Mouse (Mus musculus) heart, embryonic 13.5 days (tissue): ENCODE data around the gene Txnrd1. TPM values are rescaled to one million over a fixed set of nuclear protein-coding genes. Genes with fewer than 3 reads are reported as not detected.

ENCODE experiments used
- ATAC-seq: fragments of 200-750 bp; cut with Nextera tagmentation; 2 replicates; pipeline ENCODE4 v1.8.0; 2017; ENCODE audit warnings: moderate TSS enrichment; ENCODE audit not compliant: insufficient number of reproducible peaks, low FRiP score, low TSS enrichment; ENCODE audit errors: extremely low read depth
- H3K27ac ChIP-seq: fragments of 300-500 bp; sonication (generic); replicated peaks from 2 replicates; pipeline ENCODE4 v1.5.1; 2015; ENCODE audit warnings: moderate library complexity, mild to moderate bottlenecking, inconsistent platforms
- H3K27me3 ChIP-seq: fragments of 300-500 bp; sonication (generic); replicated peaks from 2 replicates; pipeline ENCODE4 v1.6.1; 2015; ENCODE audit warnings: mild to moderate bottlenecking, inconsistent platforms
- H3K36me3 ChIP-seq: fragments of 300-500 bp; sonication (generic); 2 replicates; pipeline ENCODE4 v1.6.1; 2015; ENCODE audit warnings: mild to moderate bottlenecking, inconsistent platforms
- H3K4me1 ChIP-seq: fragments of 300-500 bp; sonication (generic); 2 replicates; pipeline ENCODE4 v1.6.1; 2015; ENCODE audit warnings: inconsistent platforms
- H3K4me2 ChIP-seq: fragments of 300-500 bp; sonication (generic); 2 replicates; pipeline ENCODE4 v1.6.1; 2015; ENCODE audit warnings: inconsistent platforms, mild to moderate bottlenecking, moderate library complexity
- H3K4me3 ChIP-seq: fragments of 300-500 bp; sonication (generic); 2 replicates; pipeline ENCODE4 v1.5.1; 2015; ENCODE audit warnings: moderate library complexity, mild to moderate bottlenecking, inconsistent platforms
- H3K9ac ChIP-seq: fragments of 300-500 bp; sonication (generic); 2 replicates; pipeline ENCODE4 v1.6.1; 2015; ENCODE audit warnings: inconsistent platforms, mild to moderate bottlenecking, moderate library complexity
- H3K9me3 ChIP-seq: fragments of 300-500 bp; sonication (generic); 2 replicates; pipeline ENCODE4 v1.6.1; 2016; ENCODE audit warnings: inconsistent platforms
- WGBS: fragments of 180-500 bp; shearing (Covaris S2); methylation state at CpG from one replicate; pipeline ENCODE4 v1.1.7; 2015; ENCODE audit warnings: mixed read lengths; 5-methylcytosine and 5-hydroxymethylcytosine counted together
- polyA plus RNA-seq: library from polyadenylated mRNA; unstranded; fragments of >200 nt; fragmentation: Nextera tagmentation; extraction: Ambion mirVana; gene quantifications from 2 replicates; pipeline ENCODE4 v1.2.1, GENCODE M21; 2015

The Txnrd1 gene
- polyA plus RNA-seq: 64.9 and 65.3 TPM in 2 replicates

DNA sequence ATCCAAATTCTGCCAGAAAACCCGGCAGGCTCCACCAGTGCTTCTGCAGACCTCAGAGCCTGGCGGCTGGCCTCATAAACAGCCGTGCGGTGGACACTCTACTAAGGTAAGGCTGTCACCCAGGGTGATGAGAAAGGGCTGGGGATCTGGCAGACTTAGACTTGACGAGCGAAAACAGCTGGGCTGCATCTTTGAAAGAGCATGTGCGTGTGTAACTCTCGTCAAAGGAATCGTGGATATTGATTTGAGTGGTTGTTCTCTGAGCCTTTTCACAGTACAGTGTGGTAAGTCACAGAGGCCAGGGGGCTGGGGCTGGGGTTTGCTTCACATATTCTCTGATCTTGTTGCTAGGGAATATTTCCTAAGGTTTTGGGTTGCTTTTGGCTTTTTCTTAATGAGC, at the start of gene Txnrd1:
Txnrd1 (plus strand) TSS at position 26 of the 400 bp plus-strand sequence.
- no peaks in the 10 kb centered on the region for H3K9me3 ChIP-seq
- ATAC-seq: no peak
- no peaks in the 10 kb centered on the region for H3K36me3 ChIP-seq
- WGBS: 48% methylated on average over 9 of the region's 9 CpGs
- H3K4me2 ChIP-seq: no peak within 1 kb of the TSS
- H3K27me3 ChIP-seq: no peaks in the 10 kb centered on the region
- H3K27ac ChIP-seq: no peak within 1 kb of the TSS
- no peak within 1 kb of the TSS for H3K9ac ChIP-seq
- H3K4me1 ChIP-seq: no peaks in the 10 kb centered on the region
- no peak within 1 kb of the TSS for H3K4me3 ChIP-seq

DNA sequence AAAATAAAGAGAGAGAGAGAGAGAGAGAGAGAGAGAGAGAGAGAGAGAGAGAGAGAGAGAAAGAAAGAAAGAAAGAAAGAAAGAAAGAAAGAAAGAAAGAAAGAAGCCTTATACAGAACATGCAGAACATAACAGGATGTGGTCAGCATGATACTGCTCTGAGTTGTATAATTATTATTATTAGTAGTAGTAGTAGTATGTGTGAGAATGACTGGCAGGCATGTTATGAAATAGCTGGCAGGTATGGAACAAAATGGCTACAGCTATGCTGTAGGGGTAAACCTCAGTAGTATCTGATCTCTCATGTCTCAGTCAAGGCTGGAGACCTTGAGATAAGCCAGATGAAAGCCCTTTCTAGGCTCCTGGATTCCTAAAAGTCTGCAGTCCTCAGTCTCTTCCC, 44.6 kb upstream of the Txnrd1 start:
- no peak overlapping the region for H3K9ac ChIP-seq
- H3K4me2 ChIP-seq: no peak overlapping the region
- ATAC-seq: no peak
- H3K4me1 ChIP-seq: no peaks in the 10 kb centered on the region
- no peaks in the 10 kb centered on the region for H3K36me3 ChIP-seq
- H3K4me3 ChIP-seq: no peak overlapping the region
- no peaks in the 10 kb centered on the region for H3K9me3 ChIP-seq
- H3K27ac ChIP-seq: no peak overlapping the region
- no peaks in the 10 kb centered on the region for H3K27me3 ChIP-seq

DNA sequence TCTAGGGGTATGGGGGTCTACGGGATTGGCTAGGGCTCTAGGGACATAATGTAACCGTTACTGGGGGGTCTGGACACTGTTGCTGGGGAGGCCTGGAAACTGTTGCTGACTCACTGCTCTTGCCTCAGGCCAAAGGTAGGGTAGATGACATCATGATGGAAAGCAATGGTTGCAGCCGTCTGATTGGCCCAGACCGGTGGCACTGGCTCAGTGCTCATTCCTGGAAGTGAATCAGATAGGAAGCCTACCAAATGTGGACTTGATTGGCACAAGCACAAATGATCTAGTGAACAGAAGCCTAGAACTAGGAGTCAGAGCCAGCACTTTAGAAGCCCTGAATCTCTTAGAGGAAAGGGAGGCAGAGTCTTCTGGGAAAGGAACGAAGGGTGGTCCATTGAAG, 43.2 kb upstream of the Txnrd1 start:
- no peak for ATAC-seq
- peaks cover 8% of the 10 kb centered on the region for H3K4me1 ChIP-seq
- no peaks in the 10 kb centered on the region for H3K9me3 ChIP-seq
- H3K27ac ChIP-seq: no peak overlapping the region
- no peak overlapping the region for H3K9ac ChIP-seq
- H3K27me3 ChIP-seq: no peaks in the 10 kb centered on the region
- H3K4me2 ChIP-seq: no peak overlapping the region
- 82% methylated on average over 5 of the region's 5 CpGs for WGBS
- no peaks in the 10 kb centered on the region for H3K36me3 ChIP-seq
- no peak overlapping the region for H3K4me3 ChIP-seq

- Histone ChIP-seq H3K36me3 (no peaks in the 10 kb centered on the region), H3K4me1 (peaks cover 20% of the 10 kb centered on the region), H3K27ac (no peak overlapping the region), H3K27me3 (no peaks in the 10 kb centered on the region), H3K9me3 (no peaks in the 10 kb centered on the region), H3K4me2 (no peak overlapping the region), H3K9ac (no peak overlapping the region), H3K4me3 (no peak overlapping the region)
- ATAC-seq: no peak
- WGBS: 89% methylated on average over 3 of the region's 3 CpGs
These were observed 42.0 kb upstream of the Txnrd1 start for GRCm38 (mm10) chr10:82791713-82792112.

GRCm38 (mm10) chr10:82792311-82792710, 41.4 kb upstream of the Txnrd1 start:
- H3K27me3 ChIP-seq: no peaks in the 10 kb centered on the region
- 71% methylated on average over 2 of the region's 2 CpGs for WGBS
- no peak overlapping the region for H3K27ac ChIP-seq
- no peak overlapping the region for H3K4me2 ChIP-seq
- H3K9ac ChIP-seq: no peak overlapping the region
- peaks cover 21% of the 10 kb centered on the region for H3K4me1 ChIP-seq
- no peak for ATAC-seq
- no peaks in the 10 kb centered on the region for H3K9me3 ChIP-seq
- no peaks in the 10 kb centered on the region for H3K36me3 ChIP-seq
- H3K4me3 ChIP-seq: no peak overlapping the region

- Histone ChIP-seq H3K27ac (peak overlapping the region; percentile 34), H3K36me3 (no peaks in the 10 kb centered on the region)
These were observed 38.5 kb upstream of the Txnrd1 start for GRCm38 (mm10) chr10:82795071-82795731.

GRCm38 (mm10) chr10:82795767-82796166, 38.0 kb upstream of the Txnrd1 start:
- H3K4me3 ChIP-seq: peak overlapping the region; percentile 20
- peaks cover 28% of the 10 kb centered on the region for H3K4me1 ChIP-seq
- ATAC-seq: no peak
- H3K27ac ChIP-seq: no peak overlapping the region
- 44% methylated on average over 8 of the region's 8 CpGs for WGBS
- H3K36me3 ChIP-seq: no peaks in the 10 kb centered on the region
- peak overlapping the region; percentile 58 for H3K4me2 ChIP-seq
- H3K9ac ChIP-seq: 0 out of 2 replicates have a peak overlapping the region, but pooled peaks have one; percentile 17
- no peaks in the 10 kb centered on the region for H3K9me3 ChIP-seq
- H3K27me3 ChIP-seq: no peaks in the 10 kb centered on the region

More at GRCm38 (mm10) chr10:82795071-82795731, 38.5 kb upstream of the Txnrd1 start:
- peak overlapping the region; percentile 17; the same call in 1 of the 2 replicates for H3K9ac ChIP-seq
- H3K4me2 ChIP-seq: peak overlapping the region; percentile 58
- H3K9me3 ChIP-seq: no peaks in the 10 kb centered on the region
- no peaks in the 10 kb centered on the region for H3K27me3 ChIP-seq
- peak; percentile 39; the same call in 1 of the 2 replicates for ATAC-seq
- H3K4me1 ChIP-seq: peaks cover 28% of the 10 kb centered on the region
- H3K4me3 ChIP-seq: peak overlapping the region; percentile 20
- 18% methylated on average over 15 of the region's 15 CpGs for WGBS

DNA sequence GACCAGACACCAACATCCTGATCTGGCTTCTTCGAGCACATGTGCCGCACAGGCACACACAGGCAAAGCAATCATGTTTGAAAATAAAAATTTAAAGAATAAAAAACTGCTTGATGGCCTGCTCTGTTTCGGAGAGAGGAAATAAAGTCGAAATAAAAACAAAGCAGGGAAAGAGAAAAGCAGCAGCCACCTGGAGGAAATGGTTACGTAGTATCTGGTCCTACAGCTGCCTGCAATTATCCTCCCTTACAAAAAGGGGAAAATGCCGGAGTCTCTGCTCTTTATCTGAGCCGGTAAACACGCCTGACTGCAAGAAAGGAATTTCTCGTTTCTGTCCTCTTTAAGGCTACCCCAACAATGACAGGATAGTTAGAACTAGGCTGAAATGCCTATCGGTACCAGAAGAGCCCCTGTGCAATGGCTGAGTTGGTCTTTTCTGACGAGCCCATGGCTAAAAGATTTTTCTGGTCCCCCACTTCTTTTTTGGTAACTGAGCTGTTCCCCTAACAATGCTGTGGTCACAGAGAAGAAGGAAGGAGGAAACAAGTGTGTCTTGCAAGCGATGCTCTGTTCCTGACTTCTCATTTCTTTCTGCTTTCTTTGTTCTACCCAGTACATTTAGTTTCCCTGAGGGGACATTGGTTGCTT, 37.2 kb upstream of the Txnrd1 start:
- Histone ChIP-seq H3K4me3 (no peak overlapping the region), H3K36me3 (no peaks in the 10 kb centered on the region), H3K27ac (peak overlapping the region; percentile 42; the same call in 1 of the 2 replicates), H3K4me1 (peaks cover 28% of the 10 kb centered on the region), H3K4me2 (0 out of 2 replicates have a peak overlapping the region, but pooled peaks have one; percentile 3), H3K9ac (no peak overlapping the region), H3K27me3 (no peaks in the 10 kb centered on the region), H3K9me3 (no peaks in the 10 kb centered on the region)
- ATAC-seq: no peak
- 49% methylated on average over 12 of the region's 12 CpGs for WGBS

GRCm38 (mm10) chr10:82797119-82797491, 36.6 kb upstream of the Txnrd1 start:
- H3K36me3 ChIP-seq: no peaks in the 10 kb centered on the region
- H3K27ac ChIP-seq: no peak overlapping the region
- H3K4me3 ChIP-seq: no peak overlapping the region
- H3K9ac ChIP-seq: no peak overlapping the region
- H3K4me1 ChIP-seq: peaks cover 28% of the 10 kb centered on the region
- WGBS: 77% methylated on average over 4 of the region's 4 CpGs
- H3K4me2 ChIP-seq: no peak overlapping the region
- H3K9me3 ChIP-seq: 0 out of 2 replicates have a peak, but pooled peaks cover 2% of the 10 kb centered on the region
- ATAC-seq: no peak
- no peaks in the 10 kb centered on the region for H3K27me3 ChIP-seq

GRCm38 (mm10) chr10:82798312-82798933, 35.3 kb upstream of the Txnrd1 start:
- H3K9me3 ChIP-seq: 0 out of 2 replicates have a peak, but pooled peaks cover 3% of the 10 kb centered on the region
- 36% methylated on average over 11 of the region's 11 CpGs for WGBS
- H3K36me3 ChIP-seq: no peaks in the 10 kb centered on the region
- peaks cover 28% of the 10 kb centered on the region for H3K4me1 ChIP-seq
- H3K27ac ChIP-seq: no peak overlapping the region
- H3K4me2 ChIP-seq: no peak overlapping the region
- no peak for ATAC-seq
- no peak overlapping the region for H3K9ac ChIP-seq
- H3K27me3 ChIP-seq: no peaks in the 10 kb centered on the region
- no peak overlapping the region for H3K4me3 ChIP-seq

DNA sequence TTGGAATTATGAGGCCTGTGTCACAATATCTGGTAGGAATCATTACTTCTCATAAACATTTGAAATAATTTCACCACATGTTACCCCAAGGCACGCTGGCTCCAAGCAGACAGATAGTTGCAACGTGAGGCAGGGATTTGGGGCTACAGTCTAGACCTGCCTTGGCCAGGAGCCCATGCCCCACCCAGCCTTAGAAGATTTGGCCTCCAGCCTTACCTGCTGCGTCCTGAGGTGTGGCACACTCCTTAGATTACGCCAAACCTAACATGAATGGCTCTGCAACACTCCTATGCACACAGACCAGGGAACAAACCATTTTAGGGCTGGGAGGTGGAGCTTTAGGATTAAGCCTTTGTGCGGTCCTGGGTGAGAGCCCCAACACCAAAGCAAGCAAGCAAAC, 33.7 kb upstream of the Txnrd1 start:
- H3K36me3 ChIP-seq: no peaks in the 10 kb centered on the region
- H3K27ac ChIP-seq: no peak overlapping the region
- 76% methylated on average over 5 of the region's 5 CpGs for whole genome bisulfite sequencing
- peaks cover 24% of the 10 kb centered on the region for H3K4me1 ChIP-seq
- H3K27me3 ChIP-seq: no peaks in the 10 kb centered on the region
- H3K4me3 ChIP-seq: no peak overlapping the region
- ATAC-seq: no peak
- H3K9me3 ChIP-seq: 0 out of 2 replicates have a peak, but pooled peaks cover 3% of the 10 kb centered on the region
- H3K4me2 ChIP-seq: no peak overlapping the region
- H3K9ac ChIP-seq: no peak overlapping the region
